18 mouse cellular contexts compared by ENCODE assay signal in the genomic region with DNA sequence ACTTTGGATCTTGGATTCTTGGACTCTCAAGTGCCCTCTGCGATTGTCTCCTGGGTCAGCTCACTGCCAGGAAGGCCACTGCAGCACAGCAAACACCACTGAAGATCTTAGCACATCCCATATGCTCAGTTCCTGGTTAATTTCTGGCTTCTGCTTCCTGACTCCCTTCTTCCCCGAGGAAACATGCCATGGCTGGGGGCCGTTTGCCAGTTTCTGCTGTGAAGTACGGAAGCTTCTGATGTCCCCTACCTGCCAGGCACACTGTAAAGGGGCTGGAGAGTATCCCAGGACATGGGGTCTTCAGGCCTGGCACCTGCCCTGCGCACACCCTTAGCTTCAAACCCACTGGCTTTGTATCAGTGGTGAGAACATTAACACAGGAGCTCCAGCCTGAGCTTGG.
DNase-seq lines count a peak whose midpoint lies in the region; ATAC-seq and TF ChIP-seq lines count a peak whose summit lies in the region.
"Had no signal": no experiment of that assay in that cellular context is flagged by ENCODE, and none has a peak within 500 bp of the region (broad histone marks: within the 10 kb centered on the region; RNA-seq: fewer than 3 reads in every experiment).

No protein-coding gene starts in this region.

- H3K27ac ChIP-seq in cerebellum, adult 2 months (ENCODE audit: insufficient read depth, low read length), result no peak overlapping the region
- H3K27ac ChIP-seq in forebrain, embryonic 10.5 days, result peak overlapping the region; percentile 41
- no peak overlapping the region for H3K27ac ChIP-seq in forebrain, embryonic 11.5 days (ENCODE audit: low read depth, low read length)

- no peaks in the 10 kb centered on the region for H3K36me3 ChIP-seq in forebrain, embryonic 10.5 days (replicated peaks)
- no peaks in the 10 kb centered on the region for H3K36me3 ChIP-seq in forebrain, embryonic 11.5 days (ENCODE audit: control insufficient read depth, insufficient read depth, low read length)
- H3K36me3 ChIP-seq: G1E had no signal

- TF ChIP-seq POLR2A in cerebellum, adult 2 months (IDR thresholded peaks at IDR 0.05; ENCODE audit: borderline replicate concordance, insufficient read depth, low read length), result no peak

- H3K4me2 ChIP-seq in forebrain, embryonic 11.5 days (ENCODE audit: low read depth, low read length, severe bottlenecking), result no peak overlapping the region

- 45% methylated on average over 5 of the region's 5 CpGs for WGBS in cerebellum, adult 2 months
- 92% methylated on average over 5 of the region's 5 CpGs for WGBS in forebrain, embryonic 10.5 days
- 82% methylated on average over 5 of the region's 5 CpGs for WGBS in forebrain, embryonic 11.5 days

- no peaks in the 10 kb centered on the region for H3K27me3 ChIP-seq in cerebellum, adult 2 months (ENCODE audit: control insufficient read depth, insufficient read depth, low read length)
- H3K27me3 ChIP-seq in forebrain, embryonic 10.5 days (ENCODE audit: poor library complexity, severe bottlenecking), result 0 out of 2 replicates have a peak, but pooled peaks cover 6% of the 10 kb centered on the region
- no peaks in the 10 kb centered on the region for H3K27me3 ChIP-seq in forebrain, embryonic 11.5 days (ENCODE audit: control insufficient read depth, insufficient read depth, low read length)

- H3K4me1 ChIP-seq in cerebellum, adult 2 months (ENCODE audit: control insufficient read depth, insufficient read depth, low read length), result peaks cover 28% of the 10 kb centered on the region
- peaks cover 13% of the 10 kb centered on the region; the same call in 1 of the 2 replicates for H3K4me1 ChIP-seq in forebrain, embryonic 10.5 days
- H3K4me1 ChIP-seq in forebrain, embryonic 11.5 days (replicated peaks; ENCODE audit: control insufficient read depth, insufficient read depth, low read length), result no peaks in the 10 kb centered on the region

- peaks cover 6% of the 10 kb centered on the region; the same call in 1 of the 2 replicates for H3K9me3 ChIP-seq in forebrain, embryonic 10.5 days
- no peaks in the 10 kb centered on the region for H3K9me3 ChIP-seq in forebrain, embryonic 11.5 days (ENCODE audit: control insufficient read depth, low read length)

- ATAC-seq in forebrain, embryonic 11.5 days (replicated peaks; ENCODE audit: low FRiP score), result no peak
- ATAC-seq: activated CD4-positive, CD25-positive, alpha-beta regulatory T cell, adult 4 months; CD4-positive, CD25-positive, alpha-beta regulatory T cell, adult 4 months; Patski had no signal

- DNase-seq in cerebellum, postnatal 10 days, result peak; percentile 36 to 60
- no peak for DNase-seq in cerebellum, adult 2 months
- DNase-seq in forebrain, embryonic 10.5 days (ENCODE audit: extremely low spot score, low spot score), result no peak
- no peak for DNase-seq in forebrain, embryonic 11.5 days (ENCODE audit: low spot score)
- DNase-seq: adrenal gland, adult 2 months; adrenal gland, adult 8-10 months; adrenal gland, postnatal 10 days; adrenal gland, postnatal 14 days; adrenal gland, postnatal 25 days; adrenal gland, postnatal 36 days; B cell, adult 2 months; cerebellum, adult 11 months; cerebellum, adult 11-12 months; cerebellum, adult 18-20 months had no signal

- TF ChIP-seq CTCF in cerebellum, adult 2 months (IDR thresholded peaks at IDR 0.05; ENCODE audit: borderline replicate concordance, insufficient read depth, low read depth, low read length), result no peak

- no peak overlapping the region for H3K9ac ChIP-seq in forebrain, embryonic 11.5 days (ENCODE audit: low read length)

- no peak overlapping the region for H3K4me3 ChIP-seq in cerebellum, adult 2 months (replicated peaks; ENCODE audit: insufficient read depth, low read depth, low read length)
- H3K4me3 ChIP-seq in forebrain, embryonic 10.5 days, result no peak overlapping the region
- H3K4me3 ChIP-seq in forebrain, embryonic 11.5 days (ENCODE audit: low read depth, low read length), result no peak overlapping the region

Comparison
In these comparisons a context has a peak if more than half of its experiments do, and no peak if none do; other contexts are left out.
1. DNase-seq: peak in cerebellum, postnatal 10 days (2 of 2); none in cerebellum, adult 2 months (0 of 2), forebrain, embryonic 10.5 days (single experiment) and forebrain, embryonic 11.5 days (single experiment).